Mouse (Mus musculus): Measurements from ENCODE around the gene Acot12. TPM values are rescaled to one million over a fixed set of nuclear protein-coding genes. Genes with fewer than 3 reads are reported as not detected.

Acot12 gene
- polyA plus RNA-seq, 1 experiment from 2014 or later: not detected

- Histone ChIP-seq H3K36me3 (ENCODE audit: control insufficient read depth, insufficient read depth, low read length) (no peaks in the 10 kb centered on the region), H3K27me3 (ENCODE audit: control insufficient read depth, insufficient read depth, low read length) (no peaks in the 10 kb centered on the region), H3K4me1 (ENCODE audit: control insufficient read depth, insufficient read depth, low read length) (no peaks in the 10 kb centered on the region), H3K9ac (ENCODE audit: low read length) (no peak overlapping the region), H3K4me3 (ENCODE audit: low read depth, low read length) (no peak overlapping the region), H3K27ac (replicated peaks; ENCODE audit: low read depth, low read length) (no peak overlapping the region), H3K9me3 (ENCODE audit: control insufficient read depth, low read length) (no peaks in the 10 kb centered on the region), H3K4me2 (ENCODE audit: low read depth, severe bottlenecking) (no peak overlapping the region)
- DNase-seq (ENCODE audit: low spot score) (no peak), ATAC-seq (ENCODE audit: insufficient number of reproducible peaks, low FRiP score, low TSS enrichment, low read depth) (no peak)
- 79% methylated on average over 7 of the region's 7 CpGs for WGBS
These were observed 17.6 kb upstream of the Acot12 start for GRCm38 (mm10) chr13:91723736-91724119.

GRCm38 (mm10) chr13:91724211-91724610 lies 17.1 kb upstream of the Acot12 start:
- no peaks in the 10 kb centered on the region for H3K36me3 ChIP-seq (ENCODE audit: control insufficient read depth, insufficient read depth, low read length)
- no peaks in the 10 kb centered on the region for H3K4me1 ChIP-seq (ENCODE audit: control insufficient read depth, insufficient read depth, low read length)
- H3K27ac ChIP-seq (replicated peaks; ENCODE audit: low read depth, low read length): no peak overlapping the region
- no peak overlapping the region for H3K4me2 ChIP-seq (ENCODE audit: low read depth, severe bottlenecking)
- H3K9ac ChIP-seq (ENCODE audit: low read length): no peak overlapping the region
- no peaks in the 10 kb centered on the region for H3K9me3 ChIP-seq (ENCODE audit: control insufficient read depth, low read length)
- H3K4me3 ChIP-seq (ENCODE audit: low read depth, low read length): no peak overlapping the region
- DNase-seq (ENCODE audit: low spot score) (no peak), ATAC-seq (ENCODE audit: insufficient number of reproducible peaks, low FRiP score, low TSS enrichment, low read depth) (no peak)
- H3K27me3 ChIP-seq (ENCODE audit: control insufficient read depth, insufficient read depth, low read length): no peaks in the 10 kb centered on the region
- WGBS: 83% methylated on average over 3 of the region's 3 CpGs

GRCm38 (mm10) chr13:91725130-91725529 lies 16.2 kb upstream of the Acot12 start:
- Histone ChIP-seq H3K9ac (ENCODE audit: low read length) (no peak overlapping the region), H3K27ac (replicated peaks; ENCODE audit: low read depth, low read length) (no peak overlapping the region), H3K36me3 (ENCODE audit: control insufficient read depth, insufficient read depth, low read length) (no peaks in the 10 kb centered on the region), H3K4me1 (ENCODE audit: control insufficient read depth, insufficient read depth, low read length) (no peaks in the 10 kb centered on the region), H3K9me3 (ENCODE audit: control insufficient read depth, low read length) (no peaks in the 10 kb centered on the region), H3K27me3 (ENCODE audit: control insufficient read depth, insufficient read depth, low read length) (no peaks in the 10 kb centered on the region), H3K4me3 (ENCODE audit: low read depth, low read length) (no peak overlapping the region), H3K4me2 (ENCODE audit: low read depth, severe bottlenecking) (no peak overlapping the region)
- WGBS: 79% methylated on average over 3 of the region's 3 CpGs
- DNase-seq (ENCODE audit: low spot score): no peak
- no peak for ATAC-seq (ENCODE audit: insufficient number of reproducible peaks, low FRiP score, low TSS enrichment, low read depth)

GRCm38 (mm10) chr13:91727899-91728298 lies 13.4 kb upstream of the Acot12 start:
- H3K27me3 ChIP-seq (ENCODE audit: control insufficient read depth, insufficient read depth, low read length): no peaks in the 10 kb centered on the region
- ATAC-seq (ENCODE audit: insufficient number of reproducible peaks, low FRiP score, low TSS enrichment, low read depth) (no peak), DNase-seq (ENCODE audit: low spot score) (no peak)
- H3K27ac ChIP-seq (replicated peaks; ENCODE audit: low read depth, low read length): no peak overlapping the region
- H3K4me2 ChIP-seq (ENCODE audit: low read depth, severe bottlenecking): no peak overlapping the region
- H3K9ac ChIP-seq (ENCODE audit: low read length): no peak overlapping the region
- H3K4me1 ChIP-seq (ENCODE audit: control insufficient read depth, insufficient read depth, low read length): no peaks in the 10 kb centered on the region
- no peaks in the 10 kb centered on the region for H3K36me3 ChIP-seq (ENCODE audit: control insufficient read depth, insufficient read depth, low read length)
- no peak overlapping the region for H3K4me3 ChIP-seq (ENCODE audit: low read depth, low read length)
- no peaks in the 10 kb centered on the region for H3K9me3 ChIP-seq (ENCODE audit: control insufficient read depth, low read length)

- no peaks in the 10 kb centered on the region; the same call in 1 of the 2 replicates for H3K4me1 ChIP-seq (ENCODE audit: control insufficient read depth, insufficient read depth, low read length)
- no peak overlapping the region for H3K4me3 ChIP-seq (ENCODE audit: low read depth, low read length)
- WGBS: 95% methylated on average over 1 of the region's 1 CpGs
- no peaks in the 10 kb centered on the region for H3K36me3 ChIP-seq (ENCODE audit: control insufficient read depth, insufficient read depth, low read length)
- no peak overlapping the region for H3K9ac ChIP-seq (ENCODE audit: low read length)
- DNase-seq (ENCODE audit: low spot score): no peak
- H3K9me3 ChIP-seq (ENCODE audit: control insufficient read depth, low read length): no peaks in the 10 kb centered on the region
- peaks cover 12% of the 10 kb centered on the region for H3K27me3 ChIP-seq (ENCODE audit: control insufficient read depth, insufficient read depth, low read length)
- H3K4me2 ChIP-seq (ENCODE audit: low read depth, severe bottlenecking): no peak overlapping the region
- H3K27ac ChIP-seq (replicated peaks; ENCODE audit: low read depth, low read length): no peak overlapping the region
- ATAC-seq (ENCODE audit: insufficient number of reproducible peaks, low FRiP score, low TSS enrichment, low read depth): no peak
These were observed 4.1 kb upstream of the Acot12 start for GRCm38 (mm10) chr13:91737191-91737590.

- Histone ChIP-seq H3K27me3 (ENCODE audit: control insufficient read depth, insufficient read depth, low read length) (peaks cover 12% of the 10 kb centered on the region), H3K4me3 (ENCODE audit: low read depth, low read length) (peak overlapping the region; percentile 32; the same call in 1 of the 2 replicates), H3K9me3 (ENCODE audit: control insufficient read depth, low read length) (no peaks in the 10 kb centered on the region), H3K4me2 (ENCODE audit: low read depth, severe bottlenecking) (peak overlapping the region; percentile 87), H3K36me3 (ENCODE audit: control insufficient read depth, insufficient read depth, low read length) (no peaks in the 10 kb centered on the region), H3K4me1 (ENCODE audit: control insufficient read depth, insufficient read depth, low read length) (no peaks in the 10 kb centered on the region; the same call in 1 of the 2 replicates), H3K27ac (replicated peaks; ENCODE audit: low read depth, low read length) (no peak overlapping the region), H3K9ac (ENCODE audit: low read length) (no peak overlapping the region)
- ATAC-seq (ENCODE audit: insufficient number of reproducible peaks, low FRiP score, low TSS enrichment, low read depth): no peak
- no peak for DNase-seq (ENCODE audit: low spot score)
- 73% methylated on average over 6 of the region's 6 CpGs for WGBS
These were observed 461 bp upstream of the Acot12 start for GRCm38 (mm10) chr13:91740851-91741250.

GRCm38 (mm10) chr13:91743180-91743579 lies 1.9 kb downstream of the Acot12 start:
- 90% methylated on average over 3 of the region's 3 CpGs for WGBS
- H3K9ac ChIP-seq (ENCODE audit: low read length): no peak overlapping the region
- no peaks in the 10 kb centered on the region for H3K9me3 ChIP-seq (ENCODE audit: control insufficient read depth, low read length)
- H3K27me3 ChIP-seq (ENCODE audit: control insufficient read depth, insufficient read depth, low read length): peaks cover 12% of the 10 kb centered on the region
- H3K36me3 ChIP-seq (ENCODE audit: control insufficient read depth, insufficient read depth, low read length): no peaks in the 10 kb centered on the region
- no peak overlapping the region for H3K4me2 ChIP-seq (ENCODE audit: low read depth, severe bottlenecking)
- no peak for ATAC-seq (ENCODE audit: insufficient number of reproducible peaks, low FRiP score, low TSS enrichment, low read depth)
- no peaks in the 10 kb centered on the region; the same call in 1 of the 2 replicates for H3K4me1 ChIP-seq (ENCODE audit: control insufficient read depth, insufficient read depth, low read length)
- no peak overlapping the region for H3K27ac ChIP-seq (replicated peaks; ENCODE audit: low read depth, low read length)
- H3K4me3 ChIP-seq (ENCODE audit: low read depth, low read length): no peak overlapping the region
- no peak for DNase-seq (ENCODE audit: low spot score)

- no peak overlapping the region for H3K4me2 ChIP-seq (ENCODE audit: low read depth, severe bottlenecking)
- no peaks in the 10 kb centered on the region for H3K9me3 ChIP-seq (ENCODE audit: control insufficient read depth, low read length)
- H3K27ac ChIP-seq (replicated peaks; ENCODE audit: low read depth, low read length): no peak overlapping the region
- no peaks in the 10 kb centered on the region; the same call in 1 of the 2 replicates for H3K4me1 ChIP-seq (ENCODE audit: control insufficient read depth, insufficient read depth, low read length)
- H3K27me3 ChIP-seq (ENCODE audit: control insufficient read depth, insufficient read depth, low read length): peaks cover 5% of the 10 kb centered on the region
- DNase-seq (ENCODE audit: low spot score) (no peak), ATAC-seq (ENCODE audit: insufficient number of reproducible peaks, low FRiP score, low TSS enrichment, low read depth) (no peak)
- 89% methylated on average over 5 of the region's 5 CpGs for WGBS
- H3K36me3 ChIP-seq (ENCODE audit: control insufficient read depth, insufficient read depth, low read length): no peaks in the 10 kb centered on the region
- H3K4me3 ChIP-seq (ENCODE audit: low read depth, low read length): no peak overlapping the region
- H3K9ac ChIP-seq (ENCODE audit: low read length): no peak overlapping the region
These were observed 5.2 kb downstream of the Acot12 start for GRCm38 (mm10) chr13:91746470-91746869.

GRCm38 (mm10) chr13:91748401-91748800 lies 7.1 kb downstream of the Acot12 start:
- Histone ChIP-seq H3K36me3 (ENCODE audit: control insufficient read depth, insufficient read depth, low read length) (no peaks in the 10 kb centered on the region), H3K9ac (ENCODE audit: low read length) (no peak overlapping the region), H3K9me3 (ENCODE audit: control insufficient read depth, low read length) (no peaks in the 10 kb centered on the region), H3K4me3 (ENCODE audit: low read depth, low read length) (no peak overlapping the region), H3K27ac (replicated peaks; ENCODE audit: low read depth, low read length) (no peak overlapping the region), H3K27me3 (ENCODE audit: control insufficient read depth, insufficient read depth, low read length) (no peaks in the 10 kb centered on the region), H3K4me2 (ENCODE audit: low read depth, severe bottlenecking) (no peak overlapping the region), H3K4me1 (ENCODE audit: control insufficient read depth, insufficient read depth, low read length) (no peaks in the 10 kb centered on the region)
- 92% methylated on average over 2 of the region's 2 CpGs for WGBS
- no peak for DNase-seq (ENCODE audit: low spot score)
- no peak for ATAC-seq (ENCODE audit: insufficient number of reproducible peaks, low FRiP score, low TSS enrichment, low read depth)
